Mouse (Mus musculus) gastrocnemius, postnatal 14 days (tissue): Measurements from ENCODE around the gene Vps37b. TPM values are rescaled to one million over a fixed set of nuclear protein-coding genes. Genes with fewer than 3 reads are reported as not detected.

ENCODE experiments used
- DNase-seq: peaks from one replicate; pipeline ENCODE4 v3.0.0; 2021; ENCODE audit warnings: mixed read lengths
- intact Hi-C: fragments of 180-260 bp; cut with DNase I; formaldehyde crosslinking; loops from one replicate; pipeline ENCODE4 v1.15.1; 2025; ENCODE audit warnings: low total_unique reads
- microRNA-seq, 2 experiments: library from miRNA; unstranded; fragments of <30 nt; microRNA quantifications; one replicate each; pipeline ENCODE4 v1.2.0; 2021
- total RNA-seq, 2 experiments: library from RNA; stranded (reverse); gene quantifications; 2 replicates each; pipeline ENCODE4 v1.2.3; 2021

The Vps37b gene
- total RNA-seq, 2 experiments from 2014 or later = 6.3 to 7.8 TPM

- no peak for DNase-seq
- intact Hi-C loops = no loop called here
These were observed 63.6 kb downstream of the Vps37b start for GRCm38 (mm10) chr5:123968468-123968867.

GRCm38 (mm10) chr5:123966759-123967158 lies 65.3 kb downstream of the Vps37b start:
- no peak for DNase-seq
- intact Hi-C loops = no loop called here

- intact Hi-C loops = no loop called here
- DNase-seq = no peak
These were observed 67.9 kb downstream of the Vps37b start for GRCm38 (mm10) chr5:123964208-123964607.

GRCm38 (mm10) chr5:123961046-123961445 lies 71.0 kb downstream of the Vps37b start:
- intact Hi-C loops = no loop called here
- no peak for DNase-seq

- intact Hi-C loops = no loop called here
- no peak for DNase-seq
These were observed 71.9 kb downstream of the Vps37b start for GRCm38 (mm10) chr5:123960129-123960528.

GRCm38 (mm10) chr5:123959018-123959417 lies 73.1 kb downstream of the Vps37b start:
- intact Hi-C loops = no loop called here
- DNase-seq = no peak

GRCm38 (mm10) chr5:123957213-123957612 lies 74.9 kb downstream of the Vps37b start:
- intact Hi-C loops = no loop called here
- no peak for DNase-seq

Small RNA genes within 50 kb of the gene (microRNA-seq; reads per million reads assigned to microRNA genes)
- gene Mir7032 = 0 reads per million in 2 experiments

Other genes starting within 250 kb of the Vps37b start
- gene Hcar2, start 166.8 kb downstream of the Vps37b start, total RNA-seq = not detected
- under 1 TPM; 0.11 to 0.31 TPM for gene Hcar1, start 152.2 kb downstream of the Vps37b start, total RNA-seq
- gene Denr, start 125.1 kb downstream of the Vps37b start, total RNA-seq = 10 to 100 TPM; 45.4 to 55.2 TPM
- gene Gm43518, start 104.9 kb downstream of the Vps37b start, total RNA-seq = under 1 TPM in 1 of 2 experiments, not detected in 1; 0.72 TPM
- 1 to 10 TPM; 1.2 TPM for gene Ccdc62, start 101.6 kb downstream of the Vps37b start, total RNA-seq
- gene Hip1r, start 58.6 kb downstream of the Vps37b start, total RNA-seq = 10 to 100 TPM in 1 of 2 experiments, 1 to 10 TPM in 1; 7.2 to 11.1 TPM
- gene Abcb9, start 63.5 kb upstream of the Vps37b start, total RNA-seq = 1 to 10 TPM; 5.7 TPM
- gene Ogfod2, start 80.0 kb upstream of the Vps37b start, total RNA-seq = 1 to 10 TPM; 6.8 to 8.8 TPM
- gene Arl6ip4, start 83.8 kb upstream of the Vps37b start, total RNA-seq = 10 to 100 TPM; 42.8 to 46.5 TPM
- 10 to 100 TPM; 18.4 to 19.0 TPM for gene Pitpnm2, start 217.5 kb upstream of the Vps37b start, total RNA-seq